Mouse (Mus musculus) spleen, embryonic (tissue): ENCODE measurements at regions not wholly inside any gene's neighbourhood (a gene's known extent, or its start where the extent isn't known, plus 50 kb on each side); places are given as distances from the start of the nearest gene placed in this dataset.

ENCODE experiments used
- CTCF ChIA-PET: fragments of 350-600 bp; sonication (Branson Sonifier 250); formaldehyde crosslinking; loops from one replicate; lab custom pipeline; 2022; lab: Charles Lee

GRCm38 (mm10) chr14:48942882-48943281 lies 123.0 kb upstream of the Ap5m1 start:
- CTCF ChIA-PET, result no interaction called here

GRCm38 (mm10) chr14:48930886-48931285 lies 135.0 kb upstream of the Ap5m1 start:
- CTCF ChIA-PET, result no interaction called here

- CTCF ChIA-PET, result no interaction called here
Observed at GRCm38 (mm10) chr14:48925870-48926269, 140.0 kb upstream of the Ap5m1 start.

GRCm38 (mm10) chr14:48909420-48909819 lies 156.5 kb upstream of the Ap5m1 start:
- CTCF ChIA-PET, result no interaction called here

GRCm38 (mm10) chr14:48907991-48908698 lies 157.8 kb upstream of the Ap5m1 start:
- CTCF ChIA-PET, result no interaction called here

- CTCF ChIA-PET, result no interaction called here
Observed at GRCm38 (mm10) chr14:48907403-48907973, 158.4 kb upstream of the Ap5m1 start.

- CTCF ChIA-PET, result no interaction called here
Observed at GRCm38 (mm10) chr14:48906956-48907355, 158.9 kb upstream of the Ap5m1 start.

GRCm38 (mm10) chr14:48904576-48904975 lies 161.3 kb upstream of the Ap5m1 start:
- CTCF ChIA-PET, result no interaction called here

- CTCF ChIA-PET, result no interaction called here
Observed at GRCm38 (mm10) chr14:48903526-48903925, 162.4 kb upstream of the Ap5m1 start.

GRCm38 (mm10) chr14:48900201-48900600 lies 165.7 kb upstream of the Ap5m1 start:
- CTCF ChIA-PET, result no interaction called here

- CTCF ChIA-PET, result no interaction called here
Observed at GRCm38 (mm10) chr14:48897140-48897539, 168.8 kb upstream of the Ap5m1 start.

- CTCF ChIA-PET, result no interaction called here
Observed at GRCm38 (mm10) chr14:48896235-48896634, 169.7 kb upstream of the Ap5m1 start.

- CTCF ChIA-PET, result no interaction called here
Observed at GRCm38 (mm10) chr14:48891216-48891615, 174.7 kb upstream of the Ap5m1 start.

- CTCF ChIA-PET, result no interaction called here
Observed at GRCm38 (mm10) chr14:48888954-48889353, 176.9 kb upstream of the Ap5m1 start.

GRCm38 (mm10) chr14:48880041-48880440 lies 185.9 kb upstream of the Ap5m1 start:
- CTCF ChIA-PET, result no interaction called here

GRCm38 (mm10) chr14:48877998-48878657 lies 187.8 kb upstream of the Ap5m1 start:
- CTCF ChIA-PET, result no interaction called here

- CTCF ChIA-PET, result no interaction called here
Observed at GRCm38 (mm10) chr14:48871313-48871712, 194.6 kb upstream of the Ap5m1 start.

- CTCF ChIA-PET, result no interaction called here
Observed at GRCm38 (mm10) chr14:48869956-48870355, 195.9 kb upstream of the Ap5m1 start.

- CTCF ChIA-PET, result no interaction called here
Observed at GRCm38 (mm10) chr14:48855453-48855852, 181.8 kb upstream of the Otx2 start.

GRCm38 (mm10) chr14:48854188-48854924 lies 180.7 kb upstream of the Otx2 start:
- CTCF ChIA-PET, result no interaction called here

- CTCF ChIA-PET, result no interaction called here
Observed at GRCm38 (mm10) chr14:48853479-48854187, 180.0 kb upstream of the Otx2 start.

- CTCF ChIA-PET, result no interaction called here
Observed at GRCm38 (mm10) chr14:48852787-48853186, 179.2 kb upstream of the Otx2 start.
